Mouse (Mus musculus) embryonic facial prominence, embryonic 13.5 days (tissue): ENCODE data around the gene Ctps2. TPM values are rescaled to one million over a fixed set of nuclear protein-coding genes. Genes with fewer than 3 reads are reported as not detected.

ENCODE experiments used
- ATAC-seq: fragments of 200-750 bp; cut with Nextera tagmentation; 2 replicates; pipeline ENCODE4 v1.8.0; 2017; ENCODE audit warnings: low read depth; ENCODE audit not compliant: insufficient number of reproducible peaks, insufficient read depth, low FRiP score, low TSS enrichment
- H3K27ac ChIP-seq: fragments of 300-500 bp; sonication (generic); 2 replicates; pipeline ENCODE4 v1.5.1; 2015; ENCODE audit warnings: moderate library complexity, mild to moderate bottlenecking, inconsistent platforms
- H3K27me3 ChIP-seq: fragments of 300-500 bp; sonication (generic); 2 replicates; pipeline ENCODE4 v1.6.1; 2015; ENCODE audit warnings: mild to moderate bottlenecking, inconsistent platforms
- H3K36me3 ChIP-seq: fragments of 300-500 bp; sonication (generic); 2 replicates; pipeline ENCODE4 v1.6.1; 2015; ENCODE audit warnings: mild to moderate bottlenecking, inconsistent platforms
- H3K4me1 ChIP-seq: fragments of 300-500 bp; sonication (generic); 2 replicates; pipeline ENCODE4 v1.6.1; 2015; ENCODE audit warnings: inconsistent platforms
- H3K4me2 ChIP-seq: fragments of 300-500 bp; sonication (generic); 2 replicates; pipeline ENCODE4 v1.6.1; 2015; ENCODE audit warnings: moderate library complexity, mild to moderate bottlenecking, inconsistent platforms
- H3K4me3 ChIP-seq: fragments of 300-500 bp; sonication (generic); 2 replicates; pipeline ENCODE4 v1.5.1; 2015; ENCODE audit warnings: mild to moderate bottlenecking, inconsistent platforms
- H3K9ac ChIP-seq: fragments of 300-500 bp; sonication (generic); 2 replicates; pipeline ENCODE4 v1.6.1; 2015; ENCODE audit warnings: mild to moderate bottlenecking, inconsistent platforms
- H3K9me3 ChIP-seq: fragments of 300-500 bp; sonication (generic); 2 replicates; pipeline ENCODE4 v1.6.1; 2016; ENCODE audit warnings: inconsistent platforms
- WGBS: fragments of 180-500 bp; shearing (Covaris S2); methylation state at CpG from one replicate; pipeline ENCODE4 v1.1.7; 2015; ENCODE audit warnings: mixed read lengths; 5-methylcytosine and 5-hydroxymethylcytosine counted together
- polyA plus RNA-seq: library from polyadenylated mRNA; unstranded; fragments of >200 nt; fragmentation: Nextera tagmentation; extraction: Ambion mirVana; gene quantifications from 2 replicates; pipeline ENCODE4 v1.2.1, GENCODE M21; 2015

Gene Ctps2
- polyA plus RNA-seq, 1 experiment from 2014 or later = 78.8 TPM

DNA sequence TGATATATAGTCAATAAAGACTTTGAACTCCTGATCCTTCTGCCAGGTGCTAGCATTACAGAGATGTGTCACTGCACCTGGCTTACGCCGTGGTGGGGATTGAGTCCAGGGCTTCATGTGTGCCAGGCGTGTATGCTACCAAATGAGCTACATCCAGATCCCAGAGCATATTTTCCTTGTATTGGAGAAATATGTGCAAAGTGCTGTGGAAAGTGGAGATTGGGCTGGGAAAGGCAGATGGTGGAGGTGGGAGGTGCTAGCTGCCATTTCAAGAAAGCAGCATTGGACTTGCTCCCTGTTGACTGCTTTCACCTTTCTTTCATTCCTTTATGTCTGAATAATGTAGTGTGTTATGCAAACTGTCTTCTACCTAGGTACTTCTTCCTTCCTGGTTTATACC is 12.6 kb downstream of the Ctps2 start:
- Histone ChIP-seq H3K4me1 (no peaks in the 10 kb centered on the region), H3K4me3 (no peak overlapping the region), H3K9me3 (no peaks in the 10 kb centered on the region), H3K27ac (no peak overlapping the region), H3K36me3 (peaks cover 17% of the 10 kb centered on the region), H3K4me2 (no peak overlapping the region), H3K9ac (no peak overlapping the region), H3K27me3 (no peaks in the 10 kb centered on the region)
- ATAC-seq = no peak
- WGBS = 90% methylated on average over 3 of the region's 3 CpGs

DNA sequence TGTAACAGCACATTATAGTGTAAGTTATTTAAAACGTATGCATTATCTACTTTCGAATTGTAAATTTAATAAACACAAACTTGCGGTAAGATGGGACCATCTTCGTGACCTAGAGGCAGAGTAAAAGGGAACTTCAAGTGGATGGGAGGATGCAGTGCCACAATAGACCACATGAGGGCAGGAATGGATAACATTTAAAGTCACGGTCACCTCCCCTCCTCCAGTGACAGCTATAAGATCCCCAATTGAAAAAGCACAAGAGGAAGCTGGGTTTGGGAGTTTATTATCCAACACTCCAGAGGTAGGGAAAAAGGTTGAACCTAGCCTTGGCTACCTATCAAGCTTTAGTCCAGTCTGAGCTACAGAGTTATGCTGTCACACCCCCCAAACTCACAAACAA is 14.7 kb downstream of the Ctps2 start:
- Histone ChIP-seq H3K27ac (no peak overlapping the region), H3K4me2 (no peak overlapping the region), H3K36me3 (peaks cover 9% of the 10 kb centered on the region), H3K9me3 (no peaks in the 10 kb centered on the region), H3K4me3 (no peak overlapping the region), H3K9ac (no peak overlapping the region), H3K4me1 (no peaks in the 10 kb centered on the region), H3K27me3 (no peaks in the 10 kb centered on the region)
- 37% methylated on average over 5 of the region's 5 CpGs for WGBS
- no peak for ATAC-seq

DNA sequence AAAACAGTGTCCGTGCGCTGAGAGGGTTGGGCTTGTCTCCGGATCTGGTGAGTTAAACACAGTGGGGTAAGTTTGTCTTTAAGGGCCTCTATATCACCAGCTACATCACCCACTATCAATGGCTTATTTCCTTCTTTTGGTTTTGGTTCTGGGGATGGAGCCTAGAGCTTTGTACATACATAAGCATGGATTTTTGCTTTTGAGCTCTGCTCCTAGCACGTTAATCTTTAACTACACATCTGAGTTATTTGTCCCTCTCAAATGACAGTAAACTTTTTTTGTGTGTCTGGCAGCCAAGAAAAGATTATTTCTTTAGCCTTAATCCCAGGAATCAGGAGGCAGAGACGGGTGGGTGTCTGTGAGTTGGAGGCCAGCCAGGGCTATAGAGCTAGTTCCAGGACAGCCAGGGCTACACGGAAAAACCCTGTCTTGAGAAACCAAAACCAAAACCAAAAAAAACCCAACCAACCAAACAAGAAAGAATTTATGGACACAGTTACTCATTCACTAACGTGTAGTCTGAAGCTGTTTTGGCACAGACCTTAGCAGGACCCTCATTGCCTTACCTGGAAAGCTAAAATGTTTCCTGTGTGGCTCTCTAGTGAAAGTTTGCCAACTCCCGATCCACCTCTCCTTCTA is 20.6 kb downstream of the Ctps2 start:
- Histone ChIP-seq H3K4me2 (no peak overlapping the region), H3K4me1 (no peaks in the 10 kb centered on the region), H3K9me3 (no peaks in the 10 kb centered on the region), H3K27ac (no peak overlapping the region), H3K36me3 (peaks cover 6% of the 10 kb centered on the region; the same call in 1 of the 2 replicates), H3K27me3 (no peaks in the 10 kb centered on the region), H3K4me3 (no peak overlapping the region), H3K9ac (no peak overlapping the region)
- ATAC-seq = no peak
- WGBS = 89% methylated on average over 8 of the region's 8 CpGs

DNA sequence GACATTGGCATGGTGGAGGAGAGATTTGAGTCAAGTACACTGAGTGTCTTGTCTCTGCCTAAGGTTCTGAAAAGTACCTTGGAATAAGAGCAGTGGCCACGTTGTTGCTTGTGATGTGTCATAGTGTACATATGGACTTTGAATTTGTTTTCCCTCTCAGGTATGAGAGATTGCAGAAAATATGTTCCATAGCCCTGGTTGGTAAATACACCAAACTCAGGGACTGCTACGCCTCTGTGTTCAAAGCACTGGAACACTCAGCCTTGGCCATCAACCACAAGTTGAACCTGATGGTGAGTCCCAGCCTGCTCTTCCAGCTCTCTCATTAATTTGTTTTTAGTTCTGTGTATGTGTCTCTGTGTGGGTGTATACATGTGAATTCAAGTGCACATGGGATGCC is 30.4 kb downstream of the Ctps2 start:
- H3K4me2 ChIP-seq = no peak overlapping the region
- H3K36me3 ChIP-seq = peaks cover 28% of the 10 kb centered on the region
- no peaks in the 10 kb centered on the region; the same call in 1 of the 2 replicates for H3K27me3 ChIP-seq
- no peak overlapping the region for H3K9ac ChIP-seq
- no peaks in the 10 kb centered on the region for H3K9me3 ChIP-seq
- no peak overlapping the region for H3K4me3 ChIP-seq
- 85% methylated on average over 2 of the region's 2 CpGs for WGBS
- ATAC-seq = no peak
- H3K4me1 ChIP-seq = no peaks in the 10 kb centered on the region
- H3K27ac ChIP-seq = no peak overlapping the region

DNA sequence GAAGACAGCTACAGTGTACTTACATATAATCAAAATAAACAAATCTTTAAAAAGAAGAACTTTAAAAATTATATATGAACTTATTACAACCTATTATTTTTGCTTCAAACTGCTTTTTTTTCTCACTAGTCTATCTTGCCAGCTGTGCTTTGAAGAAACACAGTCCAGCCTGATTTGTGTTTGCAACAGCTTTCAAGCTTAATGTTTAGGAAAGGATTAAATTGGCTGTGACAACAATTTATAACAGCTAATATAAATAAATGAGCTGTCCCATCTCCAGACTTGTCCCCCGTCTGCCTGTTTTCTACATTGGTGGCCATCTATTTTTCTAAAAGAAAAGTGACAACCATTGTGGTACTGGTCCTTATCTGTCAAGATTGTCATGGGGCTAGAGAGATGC is 41.0 kb downstream of the Ctps2 start:
- 0 out of 2 replicates have a peak, but pooled peaks cover 6% of the 10 kb centered on the region for H3K36me3 ChIP-seq
- no peak overlapping the region for H3K27ac ChIP-seq
- 90% methylated on average over 1 of the region's 1 CpGs for WGBS
- no peak for ATAC-seq
- H3K4me3 ChIP-seq = no peak overlapping the region
- no peaks in the 10 kb centered on the region for H3K9me3 ChIP-seq
- H3K4me2 ChIP-seq = no peak overlapping the region
- peaks cover 5% of the 10 kb centered on the region; the same call in 1 of the 2 replicates for H3K27me3 ChIP-seq
- H3K4me1 ChIP-seq = no peaks in the 10 kb centered on the region
- H3K9ac ChIP-seq = no peak overlapping the region

DNA sequence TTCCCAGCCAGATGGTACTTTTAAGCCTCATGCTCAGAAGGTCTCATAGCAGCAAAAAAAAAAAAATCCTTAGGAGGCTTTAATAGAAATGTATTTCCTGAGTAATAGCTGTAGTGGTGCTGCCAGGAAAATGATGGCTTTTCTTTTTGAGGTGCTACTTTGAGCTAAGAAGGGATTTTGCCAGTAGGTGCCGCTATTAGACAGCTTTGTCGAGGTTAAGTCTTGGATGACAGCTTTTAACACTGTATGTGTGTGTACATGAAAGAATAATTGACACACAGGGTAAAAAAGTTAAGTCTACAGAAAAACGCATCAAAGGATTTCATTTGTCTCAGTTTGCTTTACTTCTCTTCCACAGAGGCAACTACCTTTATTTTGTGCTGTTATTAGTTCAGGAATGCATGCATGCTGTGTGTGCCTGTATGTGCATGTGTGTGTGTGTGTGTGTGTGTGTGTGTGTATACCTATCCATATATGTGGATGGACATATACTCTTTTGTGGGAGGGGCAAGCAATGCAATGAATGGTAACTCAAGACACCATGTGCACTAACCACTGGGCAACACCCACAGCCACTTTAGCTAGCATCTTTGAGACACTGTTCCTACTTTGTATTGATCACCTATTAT is 48.9 kb downstream of the Ctps2 start:
- Histone ChIP-seq H3K4me2 (no peak overlapping the region), H3K9ac (no peak overlapping the region), H3K27me3 (no peaks in the 10 kb centered on the region), H3K4me1 (no peaks in the 10 kb centered on the region), H3K9me3 (no peaks in the 10 kb centered on the region), H3K4me3 (no peak overlapping the region), H3K27ac (no peak overlapping the region), H3K36me3 (no peaks in the 10 kb centered on the region)
- ATAC-seq = no peak
- WGBS = 39% methylated on average over 3 of the region's 3 CpGs

DNA sequence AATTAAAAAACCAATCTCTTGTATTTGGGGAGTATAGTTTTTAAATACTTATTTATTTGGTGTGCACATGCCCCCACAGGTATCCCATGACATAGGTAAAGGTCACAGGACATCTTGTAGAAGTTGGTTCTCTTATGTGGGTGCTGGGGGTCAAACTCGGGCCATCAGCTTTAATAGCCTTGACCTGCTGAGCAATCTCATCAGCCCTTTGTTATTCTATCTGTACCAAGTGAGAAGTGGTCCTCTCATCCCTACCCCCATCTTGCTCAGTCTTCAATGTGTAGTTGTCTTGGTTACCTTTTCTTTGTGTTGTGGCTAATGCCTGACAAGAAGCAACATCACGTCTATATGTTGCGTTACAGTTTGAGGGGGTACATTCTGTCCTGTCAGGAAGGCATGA is 56.9 kb downstream of the Ctps2 start:
- H3K36me3 ChIP-seq = no peaks in the 10 kb centered on the region
- H3K4me3 ChIP-seq = no peak overlapping the region
- H3K4me2 ChIP-seq = no peak overlapping the region
- no peak overlapping the region for H3K27ac ChIP-seq
- WGBS = 86% methylated on average over 3 of the region's 3 CpGs
- no peak for ATAC-seq
- no peaks in the 10 kb centered on the region for H3K9me3 ChIP-seq
- H3K9ac ChIP-seq = no peak overlapping the region
- peaks cover 15% of the 10 kb centered on the region; the same call in 1 of the 2 replicates for H3K27me3 ChIP-seq
- H3K4me1 ChIP-seq = no peaks in the 10 kb centered on the region

DNA sequence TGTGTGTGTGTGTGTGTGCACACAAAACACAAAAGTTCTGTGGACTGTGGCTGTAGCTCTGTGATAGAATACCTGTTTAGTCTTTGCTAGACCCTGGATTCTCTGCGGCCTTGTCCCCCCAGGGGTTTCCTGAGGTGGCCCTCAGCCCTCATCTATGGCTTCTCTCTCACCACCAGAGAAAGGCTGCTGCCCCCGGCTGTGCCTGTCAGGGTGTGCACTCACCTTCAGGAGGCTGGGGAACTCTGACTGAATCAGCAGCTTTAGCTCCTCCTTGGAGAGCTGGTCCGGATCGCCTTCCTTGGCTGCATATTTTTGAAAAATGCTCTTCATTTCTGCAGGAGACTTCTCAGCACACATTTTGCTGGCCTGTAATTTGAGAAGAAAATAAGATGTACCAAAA is 62.8 kb downstream of the Ctps2 start:
- H3K4me3 ChIP-seq = no peak overlapping the region
- H3K27me3 ChIP-seq = peaks cover 12% of the 10 kb centered on the region
- no peak for ATAC-seq
- H3K36me3 ChIP-seq = no peaks in the 10 kb centered on the region
- H3K9ac ChIP-seq = no peak overlapping the region
- H3K4me2 ChIP-seq = no peak overlapping the region
- no peaks in the 10 kb centered on the region for H3K9me3 ChIP-seq
- WGBS = 38% methylated on average over 4 of the region's 4 CpGs
- no peak overlapping the region for H3K27ac ChIP-seq
- no peaks in the 10 kb centered on the region for H3K4me1 ChIP-seq

DNA sequence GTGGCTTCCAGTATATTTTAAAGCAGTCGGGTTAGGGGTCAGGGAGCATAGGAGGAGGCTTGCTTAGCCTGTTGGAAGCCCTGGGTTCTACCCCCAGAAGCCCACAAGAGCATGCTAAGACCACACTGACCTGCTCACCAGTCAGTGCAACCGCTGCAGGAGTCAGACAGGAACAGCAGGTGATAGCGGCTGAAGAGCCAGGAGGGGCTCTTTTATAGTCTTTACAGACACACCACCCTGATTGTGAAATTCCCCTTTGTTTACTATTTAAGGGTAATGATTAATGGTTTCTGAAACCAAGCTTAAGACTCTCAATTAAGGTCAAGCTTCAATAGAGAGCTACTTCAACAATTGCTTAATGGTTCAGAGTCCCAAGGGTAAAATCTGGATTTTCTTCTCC is 63.3 kb downstream of the Ctps2 start, which contains the start of gene S100g:
Gene S100g, minus strand, starts transcription at position 217 of the 400 bp plus-strand sequence.
- no peaks in the 10 kb centered on the region for H3K36me3 ChIP-seq
- H3K4me2 ChIP-seq = no peak within 1 kb of the TSS
- no peaks in the 10 kb centered on the region for H3K4me1 ChIP-seq
- 54% methylated on average over 3 of the region's 3 CpGs for WGBS
- H3K27ac ChIP-seq = no peak within 1 kb of the TSS
- peaks cover 12% of the 10 kb centered on the region for H3K27me3 ChIP-seq
- no peak within 1 kb of the TSS for H3K4me3 ChIP-seq
- ATAC-seq = no peak
- no peak within 1 kb of the TSS for H3K9ac ChIP-seq
- H3K9me3 ChIP-seq = no peaks in the 10 kb centered on the region

DNA sequence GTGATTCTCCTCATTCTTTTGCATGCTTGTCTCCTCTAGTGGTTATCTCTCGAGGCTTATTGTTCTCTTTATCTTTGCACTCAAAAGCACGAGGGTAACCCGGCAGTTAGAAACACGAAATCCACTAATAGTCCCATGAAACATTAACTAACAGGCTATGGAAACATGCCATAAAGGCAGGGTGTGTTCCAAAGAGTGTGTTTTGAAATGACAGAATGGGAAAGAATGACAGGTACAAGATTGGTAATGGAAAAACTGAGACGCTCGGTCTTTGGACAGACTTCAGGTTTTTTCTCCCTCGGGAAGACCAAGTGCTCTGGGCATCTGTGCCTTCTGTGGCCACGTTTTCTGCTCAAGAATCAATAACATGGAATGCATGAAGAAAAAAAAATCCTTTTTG is 66.4 kb downstream of the Ctps2 start:
- H3K4me1 ChIP-seq = no peaks in the 10 kb centered on the region
- H3K27ac ChIP-seq = no peak overlapping the region
- H3K4me3 ChIP-seq = no peak overlapping the region
- no peaks in the 10 kb centered on the region for H3K36me3 ChIP-seq
- H3K27me3 ChIP-seq = peaks cover 2% of the 10 kb centered on the region
- H3K4me2 ChIP-seq = no peak overlapping the region
- WGBS = 80% methylated on average over 8 of the region's 8 CpGs
- ATAC-seq = no peak
- H3K9ac ChIP-seq = no peak overlapping the region
- no peaks in the 10 kb centered on the region for H3K9me3 ChIP-seq

DNA sequence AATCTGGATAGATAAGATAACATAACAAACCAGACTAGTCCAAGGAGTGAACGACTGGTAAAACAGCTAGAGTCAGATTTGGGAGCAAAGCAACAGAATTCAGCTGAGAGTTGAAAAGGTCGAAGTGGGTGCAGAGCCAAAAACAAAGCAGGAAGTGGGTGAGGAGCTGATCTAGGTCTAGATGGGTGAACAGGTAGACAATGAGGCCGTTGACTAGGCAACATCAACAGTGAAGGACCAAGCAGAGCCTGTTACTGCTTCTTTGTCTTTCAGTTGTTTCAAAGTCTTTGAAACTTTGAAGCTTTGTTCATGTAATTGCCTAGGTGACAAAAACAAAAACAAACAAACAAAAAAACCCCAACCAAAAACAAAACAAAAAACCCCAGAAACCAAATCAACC is 75.2 kb downstream of the Ctps2 start:
- no peak overlapping the region for H3K27ac ChIP-seq
- no peak overlapping the region for H3K4me2 ChIP-seq

DNA sequence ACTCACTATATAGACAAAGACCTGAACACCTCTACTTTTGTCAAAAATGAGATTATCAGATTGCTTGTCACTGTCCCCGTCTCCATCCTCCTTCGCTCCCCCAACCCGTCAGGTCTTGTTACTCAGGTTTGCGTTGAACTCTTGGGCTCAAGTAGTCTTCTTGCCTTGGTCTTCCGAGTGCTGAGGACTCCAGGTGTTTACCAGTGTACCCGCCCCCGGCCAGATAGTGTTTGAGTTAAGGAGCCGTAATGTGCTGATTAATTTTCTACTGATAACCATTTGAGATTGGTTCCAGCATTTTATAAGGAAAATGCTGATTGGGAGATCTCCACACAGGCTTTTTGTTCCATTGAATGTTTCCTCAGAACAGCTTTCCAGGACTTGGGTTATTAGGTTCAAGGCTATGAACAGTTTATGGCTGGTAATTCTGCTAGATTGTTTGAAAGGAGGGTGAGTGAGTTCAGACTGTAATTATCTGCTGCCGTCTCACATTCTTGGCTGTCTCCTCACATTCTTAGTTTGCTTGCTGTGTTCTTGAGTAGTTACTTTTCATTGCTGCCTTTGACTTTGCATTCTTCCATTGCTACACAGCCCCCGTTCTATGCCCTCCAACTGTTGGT is 85.9 kb downstream of the Ctps2 start:
- Histone ChIP-seq H3K27ac (no peak overlapping the region), H3K4me3 (no peak overlapping the region), H3K4me1 (no peaks in the 10 kb centered on the region), H3K27me3 (0 out of 2 replicates have a peak, but pooled peaks cover 3% of the 10 kb centered on the region), H3K9me3 (no peaks in the 10 kb centered on the region), H3K4me2 (no peak overlapping the region), H3K36me3 (no peaks in the 10 kb centered on the region), H3K9ac (no peak overlapping the region)
- 91% methylated on average over 10 of the region's 10 CpGs for WGBS
- ATAC-seq = no peak

More for the DNA sequence above, 75.2 kb downstream of the Ctps2 start:
- WGBS = 78% methylated on average over 3 of the region's 3 CpGs
- H3K9me3 ChIP-seq = no peaks in the 10 kb centered on the region
- no peaks in the 10 kb centered on the region for H3K36me3 ChIP-seq
- no peak overlapping the region for H3K4me3 ChIP-seq
- H3K4me1 ChIP-seq = no peaks in the 10 kb centered on the region
- H3K27me3 ChIP-seq = peaks cover 7% of the 10 kb centered on the region; the same call in 1 of the 2 replicates
- H3K9ac ChIP-seq = no peak overlapping the region
- ATAC-seq = no peak
